Mouse (Mus musculus) cerebellum, postnatal 4 days (tissue): ENCODE results near the gene Abhd15.

Experiments
- DNase-seq, 2 experiments: peaks; one replicate each; pipeline ENCODE4 v3.0.0; 2022; ENCODE audit warnings: low spot score in 2 of 2, mixed read lengths in 1 of 2

The Abhd15 gene

DNA sequence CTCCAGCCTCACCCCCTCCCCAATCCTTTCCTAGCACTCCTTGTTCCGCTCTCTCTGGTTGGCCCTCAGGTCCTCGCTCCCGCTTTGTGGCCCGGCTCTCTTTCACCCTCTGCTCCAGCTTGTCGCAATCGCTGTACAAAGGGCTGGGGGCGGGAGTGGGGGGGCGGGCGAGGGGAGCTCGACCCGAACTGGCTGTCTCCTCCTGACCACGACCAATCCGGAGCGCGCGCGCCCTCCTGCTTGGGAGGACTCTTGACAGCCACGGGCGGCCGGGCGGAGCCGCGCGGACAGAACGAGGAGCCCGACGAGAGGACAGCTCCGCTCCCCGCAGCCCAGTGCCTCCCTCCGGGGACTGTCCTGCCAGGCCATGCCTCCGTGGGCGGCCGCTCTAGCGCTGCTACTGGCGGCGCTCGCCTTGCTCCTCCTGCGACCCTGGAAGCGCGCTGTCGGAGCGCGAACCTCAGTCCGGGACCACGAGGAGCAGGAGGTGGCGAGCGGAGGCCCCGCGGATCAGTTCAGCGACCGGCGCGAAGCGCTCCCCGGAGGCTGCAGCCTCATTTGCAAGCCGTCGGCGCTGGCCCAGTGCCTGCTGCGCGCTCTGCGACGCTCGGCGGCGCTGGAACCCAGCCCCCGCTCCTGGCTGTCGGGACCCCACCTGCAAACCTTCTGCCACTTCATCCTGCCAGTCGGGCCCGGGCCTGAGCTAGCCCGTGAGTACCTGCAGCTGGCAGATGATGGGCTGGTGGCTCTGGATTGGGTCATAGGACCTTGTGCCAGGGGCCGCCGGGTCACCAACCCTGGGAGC, at the start of gene Abhd15:
Abhd15 (plus strand) TSS at position 290 of the 805 bp plus-strand sequence.
- DNase-seq = peak in 1 of 2 experiments; percentile 57

DNA sequence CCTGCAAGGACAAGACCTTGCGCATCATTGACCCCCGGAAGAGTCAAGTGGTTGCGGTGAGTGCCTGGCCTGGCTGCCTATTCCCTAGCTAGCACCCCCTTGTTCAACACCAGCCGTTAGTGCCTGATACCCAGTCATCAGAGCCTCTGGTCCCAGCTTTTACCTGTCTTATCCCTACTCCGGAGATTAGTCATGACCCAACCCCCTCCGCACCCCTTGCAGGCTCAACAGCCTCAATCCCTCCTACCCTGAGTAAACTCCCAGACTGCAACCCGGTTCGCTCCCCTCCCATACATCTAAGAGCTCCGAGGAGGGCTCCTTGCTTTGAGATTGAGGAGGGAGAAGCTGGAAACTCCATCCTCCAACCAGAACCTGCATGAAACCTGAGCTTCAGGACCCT, 48.4 kb upstream of the Abhd15 start:
- DNase-seq = no peak

DNA sequence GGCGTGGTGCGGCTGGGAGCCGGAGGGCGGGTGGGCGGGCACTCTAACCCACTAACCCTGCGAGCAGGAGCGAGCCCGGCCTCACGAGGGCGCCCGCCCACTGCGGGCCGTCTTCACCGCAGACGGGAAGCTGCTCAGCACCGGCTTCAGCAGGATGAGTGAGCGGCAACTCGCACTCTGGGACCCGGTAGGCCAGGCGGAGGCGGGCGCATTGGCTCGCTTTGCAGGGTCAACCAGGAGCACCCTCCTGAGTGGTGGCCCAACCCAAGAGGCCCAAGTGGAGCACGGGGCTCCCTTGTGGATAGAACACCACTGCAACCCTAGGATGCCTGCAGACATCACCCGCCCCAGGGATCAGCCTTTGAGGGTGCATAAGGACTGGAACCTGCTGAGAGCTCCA, 47.8 kb upstream of the Abhd15 start:
- DNase-seq = peak in 1 of 2 experiments; percentile 59

DNA sequence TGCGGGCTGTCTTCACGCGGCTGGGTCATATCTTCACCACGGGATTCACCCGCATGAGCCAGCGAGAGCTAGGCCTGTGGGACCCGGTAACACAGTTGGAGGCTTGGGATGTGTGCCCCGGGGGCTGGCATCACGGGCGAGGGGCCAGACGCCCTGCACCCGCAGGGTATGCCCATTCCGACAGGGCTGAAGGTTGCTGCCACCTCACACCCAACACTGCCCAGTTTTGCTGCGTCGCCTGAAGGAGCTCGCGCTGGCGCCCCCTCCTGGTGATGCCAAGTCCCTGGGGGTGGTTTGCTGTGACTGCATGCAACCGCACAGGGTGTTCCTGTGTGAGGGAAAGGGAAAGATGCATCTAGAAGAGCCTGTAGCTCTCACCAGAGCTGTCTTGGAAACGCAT, 47.1 kb upstream of the Abhd15 start:
- DNase-seq = peak; percentile 66 to 68

DNA sequence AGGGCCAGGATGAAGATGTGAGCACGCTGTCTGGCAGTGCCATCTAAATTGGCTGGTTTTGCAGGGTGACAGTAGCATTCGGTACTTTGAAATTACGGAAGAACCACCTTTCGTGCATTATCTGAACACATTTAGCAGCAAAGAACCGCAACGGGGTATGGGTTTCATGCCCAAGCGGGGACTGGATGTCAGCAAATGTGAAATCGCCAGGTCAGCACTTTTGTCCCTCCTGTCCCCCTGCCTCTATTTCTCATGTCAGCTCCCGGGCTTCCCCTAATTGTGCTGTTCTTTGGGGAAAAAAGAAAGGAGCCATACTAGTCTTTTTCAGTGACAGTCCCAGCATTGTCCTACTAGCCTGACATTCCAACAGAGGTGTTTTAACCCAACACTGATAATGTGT, 46.5 kb upstream of the Abhd15 start:
- no peak for DNase-seq

DNA sequence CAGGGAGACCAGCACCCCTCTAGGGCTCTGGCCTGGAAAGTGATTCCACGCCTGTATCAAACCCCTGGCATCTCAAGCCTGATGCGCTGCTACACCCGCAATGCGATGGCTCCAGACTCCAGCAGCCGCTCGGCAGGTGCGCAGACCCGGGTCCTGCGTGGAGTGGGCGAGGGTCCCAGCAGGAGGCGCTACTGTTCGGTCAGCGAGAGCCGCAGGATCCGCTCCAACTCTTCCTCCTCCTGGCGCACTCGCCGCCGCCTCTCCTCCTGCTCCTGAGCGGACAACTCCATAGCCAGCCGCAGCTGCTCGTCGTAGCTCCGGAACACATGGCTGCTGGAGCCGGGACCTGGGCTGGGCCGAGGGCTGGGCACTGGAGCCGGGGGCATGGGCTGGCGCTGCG, 43.5 kb upstream of the Abhd15 start:
- peak in 1 of 2 experiments; percentile 15 for DNase-seq

DNA sequence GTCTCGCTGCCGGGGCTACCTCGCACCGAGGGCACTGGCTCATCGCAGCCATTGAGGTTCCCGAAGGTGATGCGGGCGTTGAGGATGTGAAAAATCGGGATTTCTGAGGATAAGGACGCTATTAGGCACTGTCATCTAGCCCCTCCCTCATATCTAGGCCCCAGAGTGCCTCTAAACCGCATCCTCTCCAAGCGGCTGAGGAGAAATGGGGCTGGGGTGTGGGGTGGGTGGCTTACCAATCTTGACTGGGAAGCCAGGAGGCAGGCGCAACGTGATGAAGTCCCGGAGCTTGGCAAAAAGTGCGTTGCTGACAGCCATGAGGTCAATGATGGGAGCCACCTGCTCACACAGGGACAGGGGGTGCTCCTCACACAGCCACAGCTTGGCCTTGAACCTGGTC, 42.1 kb upstream of the Abhd15 start:
- DNase-seq = no peak

DNA sequence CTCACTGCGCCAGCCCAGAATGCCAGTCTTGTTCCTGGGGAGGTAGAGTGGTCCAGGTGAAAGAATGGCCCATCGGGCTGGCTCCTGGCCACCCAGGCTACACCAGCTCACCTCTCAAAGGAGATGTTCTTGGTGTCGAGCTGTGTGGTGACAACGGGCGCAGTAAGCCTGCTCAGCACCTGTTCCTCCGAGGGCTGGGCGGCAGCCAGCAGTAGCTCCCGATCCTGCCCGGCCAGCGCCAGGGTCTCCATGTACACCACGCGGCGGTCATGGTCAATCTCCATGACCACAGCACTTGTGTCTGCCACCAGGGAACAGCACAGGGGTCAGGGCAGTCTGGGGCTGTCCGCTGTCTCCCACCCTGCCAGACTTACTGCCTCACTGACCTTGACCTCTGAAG, 38.7 kb upstream of the Abhd15 start:
- no peak for DNase-seq

DNA sequence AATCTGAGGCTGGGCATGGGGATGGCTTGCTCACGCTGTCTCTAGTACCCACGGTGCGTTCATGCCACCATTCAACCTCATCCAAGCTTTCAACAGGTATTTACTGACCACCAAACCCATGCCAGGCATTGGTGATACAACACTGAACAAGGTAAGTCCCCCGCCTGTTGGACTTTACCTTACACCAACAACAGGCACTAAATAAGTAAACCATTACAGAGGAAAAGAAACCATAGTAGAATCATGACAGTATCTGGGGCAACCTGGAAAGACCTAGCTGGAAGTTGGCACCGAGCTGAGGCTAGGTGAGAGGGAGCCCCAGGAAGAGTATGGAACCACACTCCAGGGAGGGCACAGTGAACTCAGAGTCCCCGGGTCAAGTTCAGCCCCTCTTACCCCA, 38.0 kb upstream of the Abhd15 start:
- no peak for DNase-seq

DNA sequence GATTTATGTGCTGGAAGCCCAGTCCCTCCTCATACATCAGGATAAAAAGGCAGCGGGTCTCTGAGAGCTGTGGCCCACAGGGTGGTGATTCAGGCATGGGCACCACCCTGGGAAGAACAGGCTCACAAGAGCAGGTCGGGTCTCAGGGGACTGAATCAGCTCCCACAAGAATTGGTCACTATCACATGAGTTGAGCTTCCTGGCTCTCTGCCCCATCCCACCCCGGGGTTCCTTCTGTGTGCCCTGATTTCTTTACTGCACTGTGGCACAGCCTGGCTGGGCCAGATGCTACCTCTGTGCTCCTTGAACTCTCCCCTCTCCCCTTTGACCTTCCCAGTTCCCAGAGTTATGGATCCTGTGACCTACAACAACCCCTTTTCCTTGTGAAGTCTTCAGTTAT, 31.9 kb upstream of the Abhd15 start:
- DNase-seq = no peak

DNA sequence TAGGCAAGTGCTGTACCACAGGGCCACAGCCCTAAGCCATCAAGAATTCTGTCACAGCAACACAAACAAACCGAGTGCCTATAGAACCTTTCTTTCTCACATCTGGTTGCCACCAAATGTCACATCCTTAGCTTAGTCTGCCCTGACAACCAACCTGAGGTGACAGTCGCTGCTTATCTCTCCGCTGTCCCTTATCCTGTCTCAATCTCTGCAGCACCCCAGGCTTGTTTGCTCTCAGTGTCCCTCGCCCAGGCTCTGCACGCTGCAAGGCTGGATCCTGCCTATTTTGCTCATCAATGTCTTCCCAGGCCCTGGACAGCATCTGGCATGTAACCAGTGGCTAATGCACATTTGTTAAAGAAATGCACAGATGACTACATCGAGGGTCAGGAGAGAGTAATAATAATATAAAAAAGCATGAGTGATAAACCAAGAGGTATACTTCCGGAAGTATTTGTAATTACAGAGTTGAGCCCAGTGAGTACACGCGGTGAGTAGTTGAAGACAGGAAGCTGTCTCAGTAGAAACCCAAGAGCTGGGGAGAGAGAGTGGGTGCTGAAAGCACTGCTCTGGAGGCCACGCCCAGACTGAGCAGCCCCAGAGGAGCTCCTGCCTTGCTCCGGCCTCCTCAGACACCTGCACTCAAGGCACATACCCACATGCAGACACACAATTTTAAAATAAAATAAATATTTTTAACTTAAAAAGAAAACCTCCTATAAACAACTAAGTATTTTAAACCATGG, 31.2 kb upstream of the Abhd15 start:
- no peak for DNase-seq

DNA sequence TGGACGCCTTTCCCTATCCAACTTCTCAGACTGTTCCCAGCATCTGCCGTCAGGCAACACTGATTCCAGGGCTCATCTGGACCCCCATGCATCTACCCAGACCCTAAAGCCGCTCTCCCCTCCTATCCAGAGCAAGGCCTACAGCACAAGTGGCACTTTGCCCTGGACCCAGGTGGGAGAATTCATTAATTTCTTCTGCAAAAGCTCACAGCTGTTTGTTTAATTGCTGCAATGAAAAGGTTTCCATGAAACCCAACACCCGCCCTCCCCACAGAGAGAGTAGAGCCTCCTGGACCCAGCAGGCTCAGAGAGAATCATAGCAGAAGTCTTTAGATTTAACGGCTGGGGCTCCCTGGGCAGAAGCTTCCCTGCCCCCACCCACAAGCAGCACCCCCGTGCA, 29.7 kb upstream of the Abhd15 start:
- DNase-seq = no peak

DNA sequence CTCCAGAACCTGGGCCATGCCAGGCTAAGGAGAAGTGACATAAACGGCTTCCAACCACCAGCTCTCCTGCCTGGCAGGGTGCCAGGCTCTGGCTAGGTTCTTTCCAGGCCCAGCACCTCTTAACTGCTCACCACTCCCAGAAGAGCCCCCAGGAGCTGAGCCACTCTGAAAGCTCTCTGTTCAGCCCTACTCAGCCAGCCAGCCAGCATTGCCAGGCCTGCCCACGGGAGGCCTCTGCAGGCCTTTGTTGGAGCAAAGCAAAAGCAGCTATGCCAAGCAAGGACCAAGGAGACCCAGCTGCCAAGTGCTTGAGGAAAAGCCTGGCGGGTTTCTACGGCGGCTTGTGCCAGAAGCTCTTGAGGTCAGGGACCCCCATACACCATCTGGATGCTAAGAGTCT, 28.1 kb upstream of the Abhd15 start:
- DNase-seq = peak in 1 of 2 experiments; percentile 51

DNA sequence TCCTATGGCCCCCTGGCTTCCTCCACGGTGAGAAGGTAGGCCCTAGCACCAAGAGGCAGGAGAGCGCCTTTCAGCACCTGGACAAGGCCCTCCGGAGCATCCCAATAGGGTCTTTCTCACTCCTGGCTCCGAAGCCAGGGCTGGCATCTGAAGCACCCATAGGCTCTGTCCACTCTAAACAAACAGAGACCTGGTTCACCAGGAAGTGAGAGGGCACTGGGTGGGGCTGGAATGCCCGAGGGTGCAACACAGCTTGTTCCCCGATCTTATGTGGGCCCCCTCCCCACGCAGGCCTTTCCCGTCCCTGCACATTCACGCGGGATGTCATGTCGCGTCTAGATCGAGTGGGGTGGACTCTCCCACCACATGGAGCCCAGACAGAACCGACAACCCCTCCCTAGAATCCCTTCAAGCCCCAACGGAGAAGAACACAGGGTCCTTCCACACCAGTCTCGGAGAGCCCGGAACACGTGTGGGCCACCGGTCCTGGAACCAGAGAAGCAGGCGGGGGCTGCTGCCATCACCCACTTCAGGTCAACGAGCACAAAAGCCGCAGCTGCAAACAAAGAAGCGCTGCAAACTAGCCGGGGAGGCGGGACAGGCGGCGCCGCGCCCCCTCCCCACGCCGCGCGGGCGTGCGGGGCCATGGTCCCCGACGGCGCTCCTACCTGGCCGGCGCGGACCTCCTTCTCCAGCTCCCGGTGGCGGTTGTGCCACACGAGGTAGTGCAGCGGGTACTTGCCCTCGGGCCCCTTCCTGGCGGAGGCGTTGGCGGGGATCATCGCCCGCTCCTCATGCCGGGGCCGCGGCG, 25.9 kb upstream of the Abhd15 start:
- DNase-seq = no peak

DNA sequence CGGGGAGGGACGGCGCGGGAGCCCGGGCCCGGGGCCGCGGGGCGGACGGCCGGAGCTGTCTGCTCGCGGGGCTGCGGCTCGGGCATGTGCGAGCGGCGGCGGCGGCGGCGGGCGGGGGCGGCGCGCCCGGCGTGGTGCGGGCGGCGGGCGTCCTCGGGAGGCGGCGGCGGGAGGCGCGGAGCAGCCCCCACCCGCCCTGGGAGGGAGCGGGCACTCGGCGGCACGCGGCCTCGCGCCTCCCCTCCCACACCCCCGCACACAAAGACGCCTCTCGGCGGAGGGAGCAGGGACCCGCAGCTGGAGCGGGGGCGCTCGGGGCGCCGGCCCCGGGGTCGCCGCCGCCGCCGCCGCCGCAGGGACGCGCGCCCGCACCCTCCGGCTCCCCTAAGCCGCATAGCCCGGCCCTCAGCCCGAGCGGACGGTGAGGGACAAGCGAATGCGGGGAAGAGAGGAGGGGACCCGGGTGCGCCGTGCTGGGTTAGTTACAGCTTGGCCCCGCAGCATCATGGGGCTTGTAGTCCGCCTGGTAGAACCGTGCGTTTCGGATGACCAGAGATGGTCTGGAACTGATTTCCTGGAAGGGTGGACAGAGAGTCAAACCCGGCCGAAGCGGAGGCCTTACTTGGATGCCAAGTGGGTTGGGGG, 25.2 kb upstream of the Abhd15 start, which contains the start of gene Ankrd13b:
Ankrd13b (minus strand) TSS at position 88 of the 645 bp plus-strand sequence.
- DNase-seq = peak in 1 of 2 experiments; percentile 76

DNA sequence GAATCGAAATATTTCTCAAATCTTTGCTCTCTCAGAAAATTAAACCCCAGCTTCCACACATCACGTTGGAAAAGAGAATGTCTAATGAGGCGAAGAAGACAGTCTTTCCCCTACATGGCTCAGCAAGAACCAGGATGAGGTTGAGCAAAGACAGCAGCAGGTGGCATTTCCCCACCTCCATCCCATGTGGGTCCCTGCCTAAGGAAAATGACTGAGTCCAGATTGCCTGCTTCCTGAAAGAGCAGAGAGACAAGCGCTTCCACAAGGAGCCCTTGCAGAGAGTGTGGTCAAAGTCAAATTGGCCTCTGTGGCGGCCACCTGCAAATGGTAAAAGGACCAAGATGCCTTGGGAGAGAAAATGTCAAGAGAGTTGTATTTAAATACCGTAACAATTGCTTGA, 24.5 kb upstream of the Abhd15 start:
- DNase-seq = no peak

DNA sequence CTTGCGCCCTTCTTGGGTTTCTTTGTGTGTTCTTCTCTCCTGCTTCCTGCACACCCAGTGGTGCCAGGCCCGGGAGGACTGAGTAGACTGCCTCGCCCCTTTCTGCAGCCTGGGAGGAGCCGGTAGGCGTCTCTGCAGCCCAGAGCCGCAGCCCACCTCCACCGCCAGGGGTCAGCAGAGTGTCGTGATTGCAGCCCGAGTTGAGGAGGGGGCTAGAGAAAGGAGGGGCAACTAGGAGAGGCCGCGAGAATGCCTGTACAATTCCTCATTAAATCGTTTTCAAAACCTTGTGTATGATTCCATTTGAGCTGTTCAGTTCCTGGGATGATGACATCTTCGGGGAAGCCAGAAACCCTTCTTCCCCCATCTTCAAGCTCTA, 23.8 kb upstream of the Abhd15 start:
- DNase-seq = peak; percentile 97

DNA sequence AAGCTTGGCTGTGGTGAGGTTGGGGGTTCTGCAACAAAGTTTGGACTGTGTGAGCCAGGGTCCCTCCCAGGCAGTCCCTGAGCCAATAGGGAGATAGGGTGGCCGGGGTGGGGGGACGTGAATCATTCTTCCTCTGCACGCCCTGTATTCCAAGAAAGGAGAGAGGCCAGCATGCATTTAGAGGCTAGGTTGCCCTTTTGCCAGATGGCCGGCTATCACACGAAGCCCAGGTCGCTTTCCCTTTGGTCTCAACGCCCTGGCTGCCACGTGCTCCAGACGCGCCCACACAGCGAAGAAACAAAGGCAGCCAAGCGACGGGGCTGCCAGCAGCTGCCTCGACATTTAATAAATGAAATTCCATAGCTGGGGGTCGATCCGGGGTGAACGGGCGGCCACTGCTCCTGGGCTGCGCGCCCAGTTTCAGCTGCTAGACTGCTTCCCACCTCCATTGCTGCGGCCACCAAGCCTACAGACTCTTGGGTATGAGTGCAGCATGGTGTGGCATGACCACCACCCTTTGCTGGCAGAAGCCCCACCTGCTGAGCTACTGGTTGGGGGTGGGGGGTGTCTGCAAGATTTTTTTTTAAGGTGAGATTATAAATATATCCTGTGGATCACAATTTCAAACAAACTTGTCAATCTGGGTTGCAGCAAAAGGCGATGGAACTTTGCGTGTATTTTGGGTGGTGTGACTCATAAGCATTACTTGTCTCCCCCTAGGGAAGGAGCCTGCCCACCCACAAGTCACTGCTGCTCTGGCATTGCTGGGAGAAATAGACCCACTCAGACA, 23.2 kb upstream of the Abhd15 start:
- no peak for DNase-seq

DNA sequence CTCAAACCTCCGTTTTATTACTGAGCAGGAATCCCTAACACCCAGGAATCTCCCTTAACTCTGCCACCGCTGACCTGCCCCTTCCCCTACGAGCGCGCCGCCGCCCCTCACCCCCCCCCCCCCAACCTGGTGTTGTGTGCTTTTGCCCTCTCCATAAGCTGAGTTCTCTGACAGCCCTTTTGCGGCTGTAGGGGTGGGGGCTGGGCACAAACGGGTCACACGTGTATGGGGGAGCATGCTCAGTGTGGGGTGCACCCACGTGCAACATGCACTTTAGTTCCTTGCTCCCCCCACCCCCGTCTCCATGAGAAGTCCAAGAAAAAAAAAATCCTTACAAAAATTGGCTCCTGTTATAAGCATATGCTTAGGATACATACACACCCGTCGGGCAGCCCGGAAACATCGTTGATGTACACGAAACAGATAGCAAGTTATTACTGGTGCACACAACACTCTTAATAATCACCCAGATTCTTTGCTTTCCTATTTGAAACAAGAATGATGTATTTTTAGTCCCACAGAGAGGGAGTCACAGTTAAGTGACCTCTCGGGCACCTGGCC, 22.5 kb upstream of the Abhd15 start:
- no peak for DNase-seq

DNA sequence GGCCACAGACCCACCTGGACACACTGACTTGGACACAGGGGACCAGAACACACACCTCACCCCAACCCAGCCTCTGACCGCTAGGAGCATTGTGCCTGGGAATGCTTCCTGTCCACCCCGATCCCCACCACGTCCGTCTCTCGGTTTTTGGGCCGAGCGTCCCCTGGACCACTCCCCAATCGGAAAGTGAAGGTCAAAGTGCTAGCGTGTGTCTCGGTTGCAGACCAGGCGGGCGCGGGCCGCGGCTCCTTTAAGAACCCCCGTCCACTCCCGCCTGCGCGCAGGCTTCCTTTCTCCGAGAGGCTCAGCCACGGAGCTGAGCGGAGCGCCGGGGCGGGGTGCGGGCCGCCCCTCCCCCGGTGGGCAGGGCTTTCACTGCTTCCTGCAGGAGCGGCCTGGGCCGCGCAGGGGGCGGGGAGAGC, 22.0 kb upstream of the Abhd15 start:
- DNase-seq = peak; percentile 83 to 89
